Mouse (Mus musculus): ENCODE measurements at regions not wholly inside any gene's neighbourhood (a gene's known extent, or its start where the extent isn't known, plus 50 kb on each side); places are given as distances from the start of the nearest gene placed in this dataset.

GRCm38 (mm10) chr2:138053081-138053480 lies 203.3 kb upstream of the Btbd3 start:
- Histone ChIP-seq H3K27ac (ENCODE audit: low read length) (no peak overlapping the region), H3K27me3 (ENCODE audit: control insufficient read depth, insufficient read depth, low read length) (no peaks in the 10 kb centered on the region), H3K9me3 (ENCODE audit: control insufficient read depth, low read depth, low read length) (no peaks in the 10 kb centered on the region), H3K4me2 (replicated peaks; ENCODE audit: low read depth, low read length) (no peak overlapping the region), H3K4me1 (ENCODE audit: control insufficient read depth, insufficient read depth, low read length) (no peaks in the 10 kb centered on the region), H3K36me3 (ENCODE audit: control insufficient read depth, insufficient read depth, low read length) (no peaks in the 10 kb centered on the region), H3K9ac (replicated peaks; ENCODE audit: low read depth, low read length) (no peak overlapping the region), H3K4me3 (ENCODE audit: low read depth, low read length) (no peak overlapping the region)
- WGBS, result 73% methylated on average over 4 of the region's 4 CpGs
- ATAC-seq (ENCODE audit: insufficient number of reproducible peaks, insufficient read depth, low FRiP score, low read depth), result no peak

- Histone ChIP-seq H3K27me3 (ENCODE audit: control insufficient read depth, insufficient read depth, low read length) (no peaks in the 10 kb centered on the region), H3K4me2 (replicated peaks; ENCODE audit: low read depth, low read length) (no peak overlapping the region), H3K36me3 (ENCODE audit: control insufficient read depth, insufficient read depth, low read length) (no peaks in the 10 kb centered on the region), H3K4me3 (ENCODE audit: low read depth, low read length) (no peak overlapping the region), H3K9ac (replicated peaks; ENCODE audit: low read depth, low read length) (no peak overlapping the region), H3K27ac (ENCODE audit: low read length) (no peak overlapping the region), H3K9me3 (ENCODE audit: control insufficient read depth, low read depth, low read length) (no peaks in the 10 kb centered on the region), H3K4me1 (ENCODE audit: control insufficient read depth, insufficient read depth, low read length) (no peaks in the 10 kb centered on the region)
- WGBS, result 68% methylated on average over 5 of the region's 5 CpGs
- no peak for ATAC-seq (ENCODE audit: insufficient number of reproducible peaks, insufficient read depth, low FRiP score, low read depth)
These were observed 208.0 kb upstream of the Btbd3 start for GRCm38 (mm10) chr2:138048341-138048740.

GRCm38 (mm10) chr2:138047781-138048201 lies 208.6 kb upstream of the Btbd3 start:
- Histone ChIP-seq H3K27ac (ENCODE audit: low read length) (no peak overlapping the region), H3K9me3 (ENCODE audit: control insufficient read depth, low read depth, low read length) (no peaks in the 10 kb centered on the region), H3K4me3 (ENCODE audit: low read depth, low read length) (no peak overlapping the region), H3K9ac (replicated peaks; ENCODE audit: low read depth, low read length) (no peak overlapping the region), H3K4me1 (ENCODE audit: control insufficient read depth, insufficient read depth, low read length) (no peaks in the 10 kb centered on the region), H3K27me3 (ENCODE audit: control insufficient read depth, insufficient read depth, low read length) (no peaks in the 10 kb centered on the region), H3K4me2 (replicated peaks; ENCODE audit: low read depth, low read length) (no peak overlapping the region), H3K36me3 (ENCODE audit: control insufficient read depth, insufficient read depth, low read length) (no peaks in the 10 kb centered on the region)
- 33% methylated on average over 11 of the region's 11 CpGs for WGBS
- no peak for ATAC-seq (ENCODE audit: insufficient number of reproducible peaks, insufficient read depth, low FRiP score, low read depth)

- no peaks in the 10 kb centered on the region for H3K9me3 ChIP-seq (ENCODE audit: control insufficient read depth, low read depth, low read length)
- H3K9ac ChIP-seq (replicated peaks; ENCODE audit: low read depth, low read length), result no peak overlapping the region
- no peaks in the 10 kb centered on the region for H3K36me3 ChIP-seq (ENCODE audit: control insufficient read depth, insufficient read depth, low read length)
- H3K27ac ChIP-seq (ENCODE audit: low read length), result no peak overlapping the region
- WGBS, result 65% methylated on average over 10 of the region's 10 CpGs
- no peaks in the 10 kb centered on the region for H3K4me1 ChIP-seq (ENCODE audit: control insufficient read depth, insufficient read depth, low read length)
- no peak overlapping the region for H3K4me2 ChIP-seq (replicated peaks; ENCODE audit: low read depth, low read length)
- no peak overlapping the region for H3K4me3 ChIP-seq (ENCODE audit: low read depth, low read length)
- no peaks in the 10 kb centered on the region for H3K27me3 ChIP-seq (ENCODE audit: control insufficient read depth, insufficient read depth, low read length)
- no peak for ATAC-seq (ENCODE audit: insufficient number of reproducible peaks, insufficient read depth, low FRiP score, low read depth)
These were observed 209.0 kb upstream of the Btbd3 start for GRCm38 (mm10) chr2:138047361-138047760.

GRCm38 (mm10) chr2:138046918-138047317 lies 209.4 kb upstream of the Btbd3 start:
- H3K27me3 ChIP-seq (ENCODE audit: control insufficient read depth, insufficient read depth, low read length), result no peaks in the 10 kb centered on the region
- H3K4me3 ChIP-seq (ENCODE audit: low read depth, low read length), result no peak overlapping the region
- H3K36me3 ChIP-seq (ENCODE audit: control insufficient read depth, insufficient read depth, low read length), result no peaks in the 10 kb centered on the region
- no peak overlapping the region for H3K4me2 ChIP-seq (replicated peaks; ENCODE audit: low read depth, low read length)
- ATAC-seq (ENCODE audit: insufficient number of reproducible peaks, insufficient read depth, low FRiP score, low read depth), result no peak
- H3K9ac ChIP-seq (replicated peaks; ENCODE audit: low read depth, low read length), result no peak overlapping the region
- no peak overlapping the region for H3K27ac ChIP-seq (ENCODE audit: low read length)
- H3K9me3 ChIP-seq (ENCODE audit: control insufficient read depth, low read depth, low read length), result no peaks in the 10 kb centered on the region
- no peaks in the 10 kb centered on the region for H3K4me1 ChIP-seq (ENCODE audit: control insufficient read depth, insufficient read depth, low read length)
- 92% methylated on average over 3 of the region's 3 CpGs for WGBS

GRCm38 (mm10) chr2:138045933-138046642 lies 210.3 kb upstream of the Btbd3 start:
- no peaks in the 10 kb centered on the region for H3K4me1 ChIP-seq (ENCODE audit: control insufficient read depth, insufficient read depth, low read length)
- no peaks in the 10 kb centered on the region for H3K36me3 ChIP-seq (ENCODE audit: control insufficient read depth, insufficient read depth, low read length)
- no peak for ATAC-seq (ENCODE audit: insufficient number of reproducible peaks, insufficient read depth, low FRiP score, low read depth)
- no peaks in the 10 kb centered on the region for H3K27me3 ChIP-seq (ENCODE audit: control insufficient read depth, insufficient read depth, low read length)
- no peak overlapping the region for H3K4me3 ChIP-seq (ENCODE audit: low read depth, low read length)
- H3K27ac ChIP-seq (ENCODE audit: low read length), result no peak overlapping the region
- H3K9ac ChIP-seq (replicated peaks; ENCODE audit: low read depth, low read length), result no peak overlapping the region
- whole genome bisulfite sequencing, result 40% methylated on average over 5 of the region's 5 CpGs
- H3K9me3 ChIP-seq (ENCODE audit: control insufficient read depth, low read depth, low read length), result no peaks in the 10 kb centered on the region
- no peak overlapping the region for H3K4me2 ChIP-seq (replicated peaks; ENCODE audit: low read depth, low read length)

GRCm38 (mm10) chr2:138040706-138041105 lies 215.7 kb upstream of the Btbd3 start:
- H3K36me3 ChIP-seq (ENCODE audit: control insufficient read depth, insufficient read depth, low read length), result no peaks in the 10 kb centered on the region
- no peaks in the 10 kb centered on the region for H3K9me3 ChIP-seq (ENCODE audit: control insufficient read depth, low read depth, low read length)
- H3K4me3 ChIP-seq (ENCODE audit: low read depth, low read length), result no peak overlapping the region
- no peaks in the 10 kb centered on the region for H3K27me3 ChIP-seq (ENCODE audit: control insufficient read depth, insufficient read depth, low read length)
- no peak overlapping the region for H3K9ac ChIP-seq (replicated peaks; ENCODE audit: low read depth, low read length)
- no peak for ATAC-seq (ENCODE audit: insufficient number of reproducible peaks, insufficient read depth, low FRiP score, low read depth)
- no peak overlapping the region for H3K4me2 ChIP-seq (replicated peaks; ENCODE audit: low read depth, low read length)
- H3K4me1 ChIP-seq (ENCODE audit: control insufficient read depth, insufficient read depth, low read length), result peaks cover 2% of the 10 kb centered on the region; the same call in 1 of the 2 replicates
- 53% methylated on average over 6 of the region's 6 CpGs for WGBS
- H3K27ac ChIP-seq (ENCODE audit: low read length), result no peak overlapping the region; the same call in 1 of the 2 replicates

- Histone ChIP-seq H3K9me3 (ENCODE audit: control insufficient read depth, low read depth, low read length) (no peaks in the 10 kb centered on the region), H3K27ac (ENCODE audit: low read length) (no peak overlapping the region), H3K4me3 (ENCODE audit: low read depth, low read length) (no peak overlapping the region), H3K27me3 (ENCODE audit: control insufficient read depth, insufficient read depth, low read length) (no peaks in the 10 kb centered on the region), H3K9ac (replicated peaks; ENCODE audit: low read depth, low read length) (no peak overlapping the region), H3K36me3 (ENCODE audit: control insufficient read depth, insufficient read depth, low read length) (no peaks in the 10 kb centered on the region), H3K4me1 (ENCODE audit: control insufficient read depth, insufficient read depth, low read length) (peaks cover 2% of the 10 kb centered on the region; the same call in 1 of the 2 replicates), H3K4me2 (replicated peaks; ENCODE audit: low read depth, low read length) (no peak overlapping the region)
- WGBS, result 61% methylated on average over 5 of the region's 5 CpGs
- ATAC-seq (ENCODE audit: insufficient number of reproducible peaks, insufficient read depth, low FRiP score, low read depth), result no peak
These were observed 216.1 kb upstream of the Btbd3 start for GRCm38 (mm10) chr2:138040302-138040701.
